Mouse (Mus musculus) left cerebral cortex, postnatal 36 days (tissue): Measurements from ENCODE around the gene Akap8. TPM values are rescaled to one million over a fixed set of nuclear protein-coding genes. Genes with fewer than 3 reads are reported as not detected.

Experiments used
- DNase-seq, 2 experiments: peaks; one replicate each; pipeline ENCODE4 v3.0.0; 2021 to 2022; ENCODE audit warnings: low spot score in 2 of 2, mixed read lengths in 1 of 2
- intact Hi-C: fragments of 180-260 bp; cut with DNase I; formaldehyde crosslinking; loops from one replicate; pipeline ENCODE4 v1.15.1; 2025
- total RNA-seq, 2 experiments: library from RNA; stranded (reverse); gene quantifications; 2 replicates each; pipeline ENCODE4 v1.2.3; 2021

The Akap8 gene
- total RNA-seq, 2 experiments from 2014 or later = 64.3 to 120 TPM

- intact Hi-C loops = no loop called here
- no peak for DNase-seq
Measured at GRCm38 (mm10) chr17:32256896-32257295, 64.1 kb downstream of the Akap8 start.

Other genes with a start within 250 kb of the Akap8 start
- gene Notch3, start 154.4 kb downstream of the Akap8 start, total RNA-seq = 10 to 100 TPM in 1 of 2 experiments, 1 to 10 TPM in 1; 7.7 to 10.8 TPM
- under 1 TPM; 0.27 to 0.37 TPM for gene Ephx3, start 131.7 kb downstream of the Akap8 start, total RNA-seq
- 100 to 1,000 TPM; 103 to 147 TPM for gene Brd4, start 36.5 kb downstream of the Akap8 start, total RNA-seq
- gene Akap8l, start 29.4 kb upstream of the Akap8 start, total RNA-seq = 100 to 1,000 TPM; 155 to 294 TPM
- 10 to 100 TPM; 52.3 to 53.2 TPM for gene Wiz, start 68.2 kb upstream of the Akap8 start, total RNA-seq
- 1 to 10 TPM; 2.6 to 3.4 TPM for gene Rasal3, start 82.3 kb upstream of the Akap8 start, total RNA-seq
- not detected for gene Pglyrp2, start 102.9 kb upstream of the Akap8 start, total RNA-seq
- gene Cyp4f39, start 131.5 kb upstream of the Akap8 start, total RNA-seq = not detected
- gene Cyp4f17, start 184.8 kb upstream of the Akap8 start, total RNA-seq = 1 to 10 TPM; 3.0 to 4.4 TPM
- 1 to 10 TPM; 4.4 to 4.6 TPM for gene Cyp4f16, start 215.3 kb upstream of the Akap8 start, total RNA-seq